Mouse (Mus musculus): ENCODE data around the gene Cfap97d1.

DNA sequence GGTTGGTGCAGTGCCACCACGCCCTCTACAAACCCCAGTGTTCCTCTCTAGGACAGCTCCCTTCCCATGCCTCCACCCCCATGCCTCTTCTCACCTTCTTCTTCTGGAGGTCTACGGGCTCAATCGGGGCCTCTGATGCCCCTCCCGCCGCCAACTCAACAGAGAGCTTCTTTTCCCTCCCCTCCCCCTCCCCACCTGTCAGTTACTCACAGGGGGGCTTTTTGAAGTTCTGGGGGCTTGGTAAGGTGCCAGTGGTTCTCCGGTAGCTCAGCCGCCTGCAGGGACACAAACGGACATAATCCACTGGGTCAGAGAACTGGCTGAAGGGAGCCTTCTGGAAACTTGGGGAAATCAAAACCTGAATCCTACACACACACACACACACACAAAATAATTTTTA is 27.4 kb downstream of the Cfap97d1 start:
- TF ChIP-seq CTCF (IDR thresholded peaks at IDR 0.05; ENCODE audit: insufficient read depth, low read length) = no peak
- no peak for TF ChIP-seq POLR2A (IDR thresholded peaks at IDR 0.05; ENCODE audit: borderline replicate concordance, extremely low read depth, low read depth, low read length)

Measured in lung, adult 2 months (tissue).